Mouse (Mus musculus) A20 (cell line): ENCODE data around the gene Ckb.
"Not testable (repeated sequence)": the region's sequence is repeated elsewhere in the genome, so short reads cannot be mapped to it uniquely, and the experiment has no call there.

Experiments used
- DNase-seq: peaks from one replicate; pipeline ENCODE4 v3.0.0-alpha.2; 2011; ENCODE audit warnings: low read depth, low spot score

Ckb gene

DNA sequence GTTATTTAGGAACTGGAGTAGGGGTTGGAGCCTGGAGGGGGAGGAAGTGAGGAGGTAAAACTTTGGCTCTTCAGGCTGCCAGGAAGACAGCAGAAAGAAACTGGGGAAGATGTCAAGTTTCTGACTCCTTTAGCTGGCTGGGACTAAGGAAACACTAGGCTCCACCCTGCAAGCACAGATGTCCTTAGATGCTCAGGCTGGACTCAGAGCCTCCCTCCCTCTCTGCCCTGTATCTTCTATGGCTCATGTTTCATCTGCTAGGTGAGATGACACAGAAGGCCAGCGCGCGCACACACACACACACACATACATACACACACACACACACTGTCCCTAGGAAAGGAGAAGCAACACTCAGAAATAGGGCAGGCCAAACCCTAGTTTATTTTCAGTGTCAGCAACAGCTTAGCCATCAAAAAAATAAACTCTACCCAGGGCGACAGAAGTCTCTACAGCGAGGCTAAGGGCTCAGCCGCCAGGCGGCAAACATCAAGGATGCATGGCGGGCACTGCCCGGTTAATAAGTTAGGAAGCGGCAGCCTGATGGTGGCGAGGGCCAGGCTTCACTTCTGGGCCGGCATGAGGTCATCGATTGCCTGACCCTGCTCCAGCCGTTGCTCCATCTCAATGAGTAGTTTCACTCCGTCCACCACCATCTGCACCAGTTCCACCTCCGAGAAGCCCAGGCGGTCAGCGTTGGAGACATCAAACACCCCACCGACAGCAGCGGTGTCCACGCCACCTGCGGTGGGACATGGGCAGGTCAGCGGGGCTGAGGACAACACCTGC lies 2.9 kb downstream of the Ckb start:
- DNase-seq, result peak; percentile 42

DNA sequence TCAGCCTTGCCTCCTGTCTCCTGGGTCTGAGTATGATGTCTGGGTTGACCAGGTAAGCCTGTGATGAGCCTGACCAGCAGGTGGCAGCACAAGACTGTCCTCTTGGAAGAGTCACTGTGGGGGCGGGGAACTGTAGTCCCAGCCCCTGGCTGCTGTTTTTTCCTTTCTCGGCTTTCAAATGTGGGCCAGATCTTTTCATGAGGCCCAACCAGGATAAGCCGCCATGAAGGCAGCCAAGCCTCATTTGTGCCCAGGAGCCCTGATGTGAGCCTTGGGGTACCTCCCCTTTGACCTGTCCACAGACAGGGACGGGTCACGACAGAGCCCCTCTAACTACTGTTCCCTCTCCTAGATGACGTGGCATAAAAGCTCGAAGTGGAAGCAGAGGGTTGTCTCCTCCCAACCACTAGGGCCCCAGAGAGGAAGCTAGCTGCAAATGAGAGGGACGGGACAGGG lies 3.7 kb downstream of the Ckb start:
- DNase-seq, result peak; percentile 91

DNA sequence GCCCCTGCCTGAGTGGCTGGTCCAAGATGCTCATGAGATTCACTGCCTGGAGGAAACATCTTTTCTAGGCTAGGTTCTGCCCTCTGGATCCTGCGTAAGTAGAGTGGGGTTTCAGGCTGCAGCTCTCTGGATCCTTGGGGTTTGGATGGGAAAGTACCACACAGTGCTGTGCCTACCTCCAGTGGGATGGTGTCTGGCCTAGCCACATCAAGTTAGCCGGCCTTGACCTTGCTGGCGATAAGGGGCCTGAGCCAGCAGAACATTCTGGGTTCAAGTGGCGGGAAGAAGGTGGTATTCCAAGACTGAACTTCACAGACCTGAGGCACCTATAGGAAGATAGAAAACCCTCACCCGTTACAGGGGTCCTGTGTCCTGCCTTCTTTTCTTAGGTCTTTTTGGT lies 4.7 kb downstream of the Ckb start:
- DNase-seq, result no peak

DNA sequence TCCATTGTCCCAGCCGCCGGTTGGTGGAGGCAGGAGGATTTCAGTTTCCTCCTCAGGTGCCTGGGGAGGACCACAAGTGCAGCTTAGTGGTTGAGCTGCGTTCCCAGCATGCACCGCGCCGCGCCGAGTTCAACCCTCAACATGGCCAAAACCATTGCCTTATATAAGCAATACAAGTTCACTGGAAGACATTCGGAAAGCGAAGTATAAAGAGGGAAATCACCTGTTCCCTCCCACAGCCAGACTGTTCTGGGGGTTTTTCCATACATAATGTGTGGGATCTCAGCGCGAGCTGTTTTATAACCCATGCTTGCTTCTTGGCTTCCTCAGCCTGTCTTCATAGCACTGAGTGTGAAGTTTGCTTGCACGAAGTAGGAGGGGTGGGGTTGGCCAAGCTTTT lies 5.8 kb downstream of the Ckb start:
- no peak for DNase-seq

DNA sequence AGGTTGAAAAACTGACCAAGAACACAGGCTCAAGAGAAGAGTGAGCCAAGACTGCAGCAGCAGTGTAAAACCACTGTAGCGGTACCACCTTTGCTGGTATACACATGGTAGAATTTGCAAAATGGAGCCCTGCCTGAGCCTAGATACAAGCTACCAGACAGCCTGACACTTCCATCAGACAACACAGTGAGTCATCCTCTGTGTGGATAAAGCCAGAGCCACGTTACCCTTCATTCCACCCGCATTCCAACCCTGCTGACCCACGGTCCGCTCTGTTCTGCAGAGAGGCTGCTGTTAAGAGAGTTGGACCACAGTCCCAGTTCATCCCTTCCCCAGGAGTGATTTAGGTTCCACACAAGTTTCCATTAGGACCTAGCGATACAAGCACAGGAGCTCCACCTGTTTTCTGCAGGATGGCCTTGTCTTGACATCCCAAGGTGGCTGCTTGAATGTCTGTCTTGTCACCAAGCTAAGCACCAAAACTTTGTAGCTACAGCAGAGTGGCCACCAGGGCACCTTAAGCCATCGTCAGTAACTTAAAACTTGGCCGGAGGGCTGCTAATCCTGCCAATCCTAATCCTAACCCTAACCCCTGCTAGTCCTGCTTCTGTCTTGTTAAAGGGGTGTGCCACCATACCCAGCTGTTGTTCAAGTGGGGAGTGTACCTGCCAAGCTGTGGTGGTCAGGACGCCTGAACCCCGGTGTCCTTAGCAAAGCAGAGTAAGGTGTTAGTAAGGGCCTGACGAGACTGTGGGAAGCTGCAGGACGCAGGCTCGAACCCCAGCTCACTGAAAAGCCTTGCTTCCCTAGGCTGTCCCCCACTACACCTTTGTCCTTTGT lies 6.9 kb downstream of the Ckb start:
- no peak for DNase-seq

DNA sequence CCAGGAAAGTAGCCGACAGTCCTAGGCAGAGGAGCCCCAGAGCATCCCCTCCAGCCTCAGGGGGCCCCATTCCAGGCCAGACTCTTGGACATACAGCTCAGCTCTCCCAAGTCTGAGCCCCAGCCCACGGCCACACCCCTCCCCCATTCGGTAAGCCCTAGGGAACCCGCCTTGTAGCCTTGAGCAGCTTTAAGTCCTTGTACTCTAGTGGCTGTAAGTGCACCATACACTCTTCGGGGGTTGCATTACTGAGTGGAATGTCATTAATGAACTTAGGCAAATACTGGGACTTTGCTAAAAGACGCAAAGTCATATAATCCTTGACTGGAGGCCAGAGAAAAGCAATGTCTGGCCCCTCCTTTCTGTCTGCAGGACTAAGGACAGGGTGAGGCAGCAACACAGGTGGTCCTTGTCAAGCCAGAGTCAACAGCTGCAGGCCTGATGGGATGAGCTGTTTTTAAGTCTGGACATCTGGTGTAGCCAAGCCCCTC lies 7.9 kb downstream of the Ckb start:
- DNase-seq, result no peak

DNA sequence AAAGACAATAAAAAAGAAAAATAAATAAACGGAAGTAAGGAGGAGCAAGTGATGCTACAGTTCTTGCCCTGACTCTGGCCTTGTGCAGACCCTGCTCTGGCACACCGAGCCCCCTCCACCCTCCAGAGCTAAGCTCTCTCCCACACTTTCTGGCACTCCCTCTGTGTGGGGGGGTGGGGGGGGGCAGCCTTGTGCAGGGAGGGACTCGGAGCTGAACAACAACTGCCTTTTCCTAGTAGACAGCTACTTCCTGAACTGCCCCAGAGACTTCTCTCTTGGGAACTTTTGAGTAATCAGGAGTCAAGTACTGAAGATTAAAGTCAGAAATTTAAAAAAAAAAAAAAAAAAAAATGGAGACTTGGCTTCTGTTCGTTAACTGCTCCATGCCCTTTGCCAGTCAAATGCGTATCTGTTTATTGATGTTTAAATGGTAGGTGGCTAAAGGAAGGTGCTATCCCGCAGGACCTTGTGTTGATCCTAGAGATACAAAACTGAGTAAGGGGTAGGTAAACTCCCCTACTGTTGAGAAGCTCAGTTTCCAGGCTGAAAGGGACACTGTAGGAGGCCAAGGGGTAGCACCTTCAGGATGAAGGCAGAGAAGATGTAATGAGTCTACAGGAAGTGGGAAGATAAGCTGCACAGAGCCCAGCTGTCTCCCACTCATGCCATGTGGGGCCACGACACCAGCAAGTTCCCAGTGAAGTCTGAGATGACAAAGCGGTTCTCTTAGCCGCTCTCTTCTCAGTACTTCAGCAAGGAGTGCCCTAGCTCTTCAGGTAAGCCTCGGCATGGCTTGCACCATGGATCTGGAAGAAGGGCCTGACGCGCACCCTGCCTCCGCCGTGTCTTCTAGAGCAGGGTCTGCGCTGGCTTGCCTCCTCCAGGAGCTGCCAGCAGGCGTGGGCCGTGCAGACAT lies 8.7 kb downstream of the Ckb start:
- DNase-seq, result no peak

DNA sequence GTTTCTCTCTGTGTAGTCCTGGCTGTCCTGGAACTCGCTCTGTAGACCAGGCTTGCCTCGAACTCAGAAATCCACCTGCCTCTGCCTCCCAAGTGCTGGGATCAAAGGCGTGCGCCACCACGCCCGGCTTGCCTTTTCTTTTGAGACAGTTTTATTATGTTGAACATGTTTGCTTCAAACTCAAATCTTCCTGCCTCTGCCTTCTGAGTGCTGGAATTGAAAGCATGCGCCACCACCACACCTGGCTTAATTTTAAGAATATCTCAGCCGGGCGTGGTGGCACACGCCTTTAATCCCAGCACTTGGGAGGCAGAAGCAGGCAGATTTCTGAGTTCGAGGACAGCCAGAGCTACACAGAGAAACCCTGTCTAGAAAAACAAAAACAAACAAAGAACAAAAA lies 10.6 kb downstream of the Ckb start:
- not testable (repeated sequence) for DNase-seq

DNA sequence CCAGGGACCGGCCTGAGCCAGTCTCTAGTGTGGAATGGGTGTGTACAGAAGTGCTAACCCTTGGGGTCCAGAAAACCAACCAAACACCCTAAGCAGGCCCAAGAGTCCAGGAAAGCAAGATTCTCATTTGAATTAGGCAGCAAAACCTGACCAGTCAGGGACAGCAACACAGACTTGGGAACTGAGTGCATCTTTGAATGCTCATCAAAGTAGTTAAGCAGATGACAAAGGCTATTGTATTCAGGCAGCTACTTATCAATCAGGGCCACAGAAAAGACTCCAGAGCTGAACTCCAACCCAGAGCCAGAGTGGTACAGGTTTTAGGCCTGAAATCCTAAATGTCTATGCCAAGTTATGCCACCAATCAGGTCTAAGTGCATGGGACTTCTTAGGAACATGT lies 11.5 kb downstream of the Ckb start:
- no peak for DNase-seq

DNA sequence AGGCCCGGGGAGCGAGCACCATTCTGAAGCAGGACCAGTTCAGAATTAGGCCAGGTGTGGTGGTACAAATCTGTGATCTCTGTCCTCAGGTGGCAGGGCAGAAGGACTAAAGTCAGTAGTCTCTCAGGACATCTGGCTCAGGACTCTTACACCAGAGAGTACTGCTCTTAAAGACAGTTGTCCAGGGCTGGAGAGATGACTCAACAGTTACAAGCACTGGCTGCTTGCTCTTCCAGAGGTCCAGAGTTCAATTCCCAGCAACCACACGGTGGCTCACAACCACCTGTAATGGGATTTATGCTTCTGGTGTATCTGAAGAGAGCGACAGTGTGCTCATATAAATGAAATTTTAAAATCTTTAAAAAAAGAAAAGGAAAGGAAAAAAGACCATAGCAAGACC lies 12.8 kb downstream of the Ckb start:
- DNase-seq, result no peak

DNA sequence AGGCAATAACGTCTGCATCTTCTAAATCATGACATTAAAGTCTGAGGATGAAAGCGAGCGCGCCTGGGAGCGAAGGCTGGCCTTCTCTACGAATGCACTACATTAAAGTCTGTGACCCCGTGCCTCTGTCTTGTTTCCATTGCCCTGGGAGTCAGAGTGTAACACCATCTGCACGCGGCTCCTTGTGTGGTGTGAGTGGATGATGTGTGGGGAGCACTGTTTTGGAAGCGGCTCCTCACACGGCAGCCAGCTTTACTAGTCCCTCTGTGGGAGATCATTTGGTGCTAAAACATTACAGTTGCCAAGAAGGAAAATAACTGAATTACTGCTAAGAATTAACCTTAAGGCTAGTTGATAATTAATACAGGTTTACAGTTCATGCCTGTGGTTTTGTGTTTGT lies 16.4 kb downstream of the Ckb start:
- no peak for DNase-seq

DNA sequence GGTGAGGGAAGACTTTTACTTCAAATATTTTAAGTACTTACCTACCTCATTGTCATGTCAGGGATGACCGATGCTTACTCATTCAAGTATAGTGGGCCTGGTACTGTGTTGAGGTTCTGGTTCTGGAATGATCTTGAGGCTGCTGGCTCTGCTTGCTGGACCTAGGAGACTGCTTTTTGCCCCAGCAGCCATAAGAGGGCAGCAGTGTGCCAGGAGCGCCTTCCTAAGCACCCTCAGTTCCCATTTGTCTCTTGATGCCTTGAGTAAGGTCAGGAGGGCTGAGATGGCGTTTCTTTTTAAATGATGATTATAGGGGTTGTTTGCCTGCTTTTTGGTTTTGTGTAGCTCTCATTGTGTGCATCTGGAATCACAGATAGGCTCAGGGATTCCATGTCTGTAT lies 18.7 kb downstream of the Ckb start:
- peak; percentile 63 for DNase-seq

DNA sequence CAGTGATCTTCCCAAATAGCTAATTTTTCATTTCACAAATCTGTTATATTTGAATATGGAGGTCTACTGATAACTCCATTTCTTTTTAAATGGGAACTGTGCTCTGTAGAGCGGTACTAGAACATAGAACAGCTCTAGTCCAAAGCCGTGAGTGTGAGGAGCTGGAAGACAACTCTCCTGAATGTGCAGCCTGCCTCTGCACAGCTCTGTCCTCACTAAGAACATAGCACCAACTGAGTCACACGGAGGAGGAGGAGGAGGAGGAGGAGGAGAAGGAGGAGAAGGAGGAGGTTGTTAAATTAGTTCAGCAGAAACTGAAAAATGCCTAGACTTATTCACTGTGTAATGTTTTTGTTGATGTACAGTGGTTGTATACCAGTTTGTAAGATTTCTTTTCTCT lies 19.2 kb downstream of the Ckb start:
- no peak for DNase-seq

DNA sequence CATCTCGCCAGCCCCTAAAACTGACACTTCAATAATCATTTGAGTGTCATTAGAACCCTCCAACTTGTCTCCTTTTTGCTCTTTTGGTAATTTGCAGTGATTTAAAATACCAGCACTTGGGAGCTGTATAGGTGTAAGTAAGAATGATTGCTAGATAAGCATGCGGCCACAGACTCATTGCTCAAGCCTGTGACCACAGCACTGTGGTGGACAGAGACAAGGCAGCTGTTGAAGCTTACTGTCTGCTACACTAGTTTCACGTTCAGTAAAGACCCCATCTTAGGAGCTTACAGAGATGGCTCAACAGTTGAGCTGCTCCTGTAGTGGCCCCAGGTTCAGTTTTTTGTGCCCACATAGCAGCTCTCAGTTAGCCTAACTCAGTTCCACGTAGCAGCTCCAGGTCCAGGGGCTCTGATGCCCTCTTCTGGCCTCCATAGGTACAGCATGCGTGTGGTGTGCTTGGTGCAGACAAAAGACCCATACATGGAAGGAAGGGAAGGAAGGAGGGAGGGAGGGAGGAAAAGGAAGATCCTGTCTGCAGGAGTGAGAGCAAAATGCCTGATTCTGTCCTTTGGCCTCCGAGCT lies 24.0 kb downstream of the Ckb start:
- peak; percentile 66 for DNase-seq
